Mouse (Mus musculus) embryonic facial prominence, embryonic 12.5 days (tissue): ENCODE results near the gene Kcnma1. TPM values are rescaled to one million over a fixed set of nuclear protein-coding genes. Genes with fewer than 3 reads are reported as not detected.

Experiments used
- ATAC-seq: fragments of 200-750 bp; cut with Nextera tagmentation; 2 replicates; pipeline ENCODE4 v1.8.0; 2017; ENCODE audit not compliant: insufficient number of reproducible peaks, insufficient read depth, low FRiP score, low TSS enrichment
- H3K27ac ChIP-seq: fragments of 300-500 bp; sonication (generic); 2 replicates; pipeline ENCODE4 v1.5.1; 2016; ENCODE audit warnings: mild to moderate bottlenecking
- H3K27me3 ChIP-seq: fragments of 300-500 bp; sonication (generic); 2 replicates; pipeline ENCODE4 v1.6.1; 2016; ENCODE audit warnings: mild to moderate bottlenecking, moderate library complexity
- H3K36me3 ChIP-seq: fragments of 300-500 bp; sonication (generic); 2 replicates; pipeline ENCODE4 v1.6.1; 2016; ENCODE audit warnings: mild to moderate bottlenecking
- H3K4me1 ChIP-seq: fragments of 300-500 bp; sonication (generic); 2 replicates; pipeline ENCODE4 v1.6.1; 2016
- H3K4me2 ChIP-seq: fragments of 300-500 bp; sonication (generic); replicated peaks from 2 replicates; pipeline ENCODE4 v1.6.1; 2016; ENCODE audit warnings: mild to moderate bottlenecking, moderate library complexity
- H3K4me3 ChIP-seq: fragments of 300-500 bp; sonication (generic); 2 replicates; pipeline ENCODE4 v1.5.1; 2016; ENCODE audit warnings: mild to moderate bottlenecking
- H3K9ac ChIP-seq: fragments of 300-500 bp; sonication (generic); 2 replicates; pipeline ENCODE4 v1.6.1; 2016; ENCODE audit warnings: mild to moderate bottlenecking, moderate library complexity
- H3K9me3 ChIP-seq: fragments of 300-500 bp; sonication (generic); 2 replicates; pipeline ENCODE4 v1.6.1; 2016; ENCODE audit warnings: mild to moderate bottlenecking, moderate library complexity
- WGBS: fragments of 180-500 bp; shearing (Covaris S2); methylation state at CpG from one replicate; pipeline ENCODE4 v1.1.7; 2016; 5-methylcytosine and 5-hydroxymethylcytosine counted together
- polyA plus RNA-seq: library from polyadenylated mRNA; unstranded; fragments of >200 nt; fragmentation: Nextera tagmentation; extraction: Ambion mirVana; gene quantifications from 2 replicates; pipeline ENCODE4 v1.2.1, GENCODE M21; 2016

Kcnma1 gene
- polyA plus RNA-seq, 1 experiment from 2014 or later = 2.2 TPM

DNA sequence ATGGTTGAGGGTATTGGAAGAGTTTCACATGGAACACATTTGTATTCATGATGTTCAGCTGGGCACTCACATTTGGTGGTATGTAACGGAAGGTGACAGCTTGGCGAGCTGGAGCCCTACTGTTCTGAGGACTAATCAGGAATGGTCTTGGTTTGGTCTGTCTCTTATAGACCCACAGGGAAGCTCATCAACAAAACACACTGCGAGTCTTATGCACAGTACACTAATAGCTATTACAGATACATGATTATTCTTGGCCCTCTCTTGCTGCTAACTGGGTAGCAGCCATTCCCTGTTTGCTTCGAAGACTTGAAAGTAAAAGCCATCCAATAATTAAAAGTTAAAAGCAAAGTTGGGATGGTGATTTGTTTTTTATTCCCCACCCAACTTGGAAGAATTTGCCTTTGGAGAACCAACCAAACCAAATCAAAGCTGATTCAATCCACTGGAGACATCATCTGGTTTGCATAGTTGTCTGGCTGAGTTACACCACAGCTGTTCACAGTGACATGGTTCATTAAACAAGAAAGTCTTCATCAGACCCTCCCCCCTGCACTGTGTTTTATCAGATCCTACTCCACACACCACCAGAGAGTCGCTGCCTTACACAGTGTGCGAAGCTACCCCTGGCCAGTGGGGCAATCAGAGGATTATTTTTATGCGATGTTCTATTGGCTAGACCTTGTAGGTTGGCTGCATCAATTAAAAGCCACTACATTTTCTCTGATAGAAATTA lies 299.7 kb downstream of the Kcnma1 start:
- Histone ChIP-seq H3K27me3 (no peaks in the 10 kb centered on the region), H3K4me2 (no peak overlapping the region), H3K4me1 (no peaks in the 10 kb centered on the region), H3K4me3 (no peak overlapping the region), H3K27ac (no peak overlapping the region), H3K9me3 (no peaks in the 10 kb centered on the region), H3K9ac (no peak overlapping the region), H3K36me3 (no peaks in the 10 kb centered on the region)
- peak; percentile 84; the same call in 1 of the 2 replicates for ATAC-seq
- 60% methylated on average over 7 of the region's 7 CpGs for WGBS

- Histone ChIP-seq H3K27ac (no peak overlapping the region), H3K27me3 (no peaks in the 10 kb centered on the region), H3K4me1 (no peaks in the 10 kb centered on the region), H3K4me3 (no peak overlapping the region), H3K9me3 (no peaks in the 10 kb centered on the region), H3K9ac (no peak overlapping the region), H3K4me2 (no peak overlapping the region), H3K36me3 (no peaks in the 10 kb centered on the region)
- 89% methylated on average over 5 of the region's 5 CpGs for WGBS
- no peak for ATAC-seq
Measured at GRCm38 (mm10) chr14:23712891-23713290, 301.4 kb downstream of the Kcnma1 start.

DNA sequence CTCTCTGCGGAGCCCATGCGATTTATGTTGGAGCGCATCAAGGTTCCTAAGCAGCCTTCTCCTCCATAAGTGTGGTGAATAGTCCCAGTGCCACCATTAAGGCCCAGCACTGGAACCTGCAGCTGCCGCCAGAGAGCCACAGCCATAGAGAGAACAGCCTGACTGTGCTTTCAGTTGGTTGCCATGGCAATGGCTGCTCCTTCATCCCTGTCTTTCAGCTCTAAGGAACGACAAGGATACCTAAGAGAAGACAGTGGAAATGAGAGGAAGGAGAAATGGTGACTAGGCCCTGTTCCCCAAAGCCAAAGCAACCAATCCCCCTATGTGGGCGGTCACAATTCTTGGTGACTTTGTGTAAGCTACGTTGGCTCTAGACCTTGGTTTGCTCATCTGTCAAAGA lies 303.3 kb downstream of the Kcnma1 start:
- Histone ChIP-seq H3K9me3 (no peaks in the 10 kb centered on the region), H3K4me1 (no peaks in the 10 kb centered on the region), H3K36me3 (no peaks in the 10 kb centered on the region), H3K9ac (no peak overlapping the region), H3K27ac (no peak overlapping the region), H3K4me3 (no peak overlapping the region), H3K4me2 (no peak overlapping the region), H3K27me3 (no peaks in the 10 kb centered on the region)
- 78% methylated on average over 7 of the region's 7 CpGs for WGBS
- no peak for ATAC-seq

GRCm38 (mm10) chr14:23706837-23707236 lies 307.5 kb downstream of the Kcnma1 start:
- Histone ChIP-seq H3K4me1 (no peaks in the 10 kb centered on the region), H3K27ac (no peak overlapping the region), H3K36me3 (no peaks in the 10 kb centered on the region), H3K4me2 (no peak overlapping the region), H3K27me3 (no peaks in the 10 kb centered on the region), H3K4me3 (no peak overlapping the region), H3K9ac (no peak overlapping the region), H3K9me3 (no peaks in the 10 kb centered on the region)
- 51% methylated on average over 10 of the region's 10 CpGs for WGBS
- no peak for ATAC-seq

GRCm38 (mm10) chr14:23705647-23706046 lies 308.6 kb downstream of the Kcnma1 start:
- H3K9me3 ChIP-seq = no peaks in the 10 kb centered on the region
- 58% methylated on average over 3 of the region's 3 CpGs for WGBS
- no peaks in the 10 kb centered on the region for H3K4me1 ChIP-seq
- H3K36me3 ChIP-seq = no peaks in the 10 kb centered on the region
- no peak for ATAC-seq
- H3K9ac ChIP-seq = no peak overlapping the region
- H3K27me3 ChIP-seq = no peaks in the 10 kb centered on the region
- H3K27ac ChIP-seq = no peak overlapping the region
- no peak overlapping the region for H3K4me3 ChIP-seq
- H3K4me2 ChIP-seq = no peak overlapping the region

DNA sequence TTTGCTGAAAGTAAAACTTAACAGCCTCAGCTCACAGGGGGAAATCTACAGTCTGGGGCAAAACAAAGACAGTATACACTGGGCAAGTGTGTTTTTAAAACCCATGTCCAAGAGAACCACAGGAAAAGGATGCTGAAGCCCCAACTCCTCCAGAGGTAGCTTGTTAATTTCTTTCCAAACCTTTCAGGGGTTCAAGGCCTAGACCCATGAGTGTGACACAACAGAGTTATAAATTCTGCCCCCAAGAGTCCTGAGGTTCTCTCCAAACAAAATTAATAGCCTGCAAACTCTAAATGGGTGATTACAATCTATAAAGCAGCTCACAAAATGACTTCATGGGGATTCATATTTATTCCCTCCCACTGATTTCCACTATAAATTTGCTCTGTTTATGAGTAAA lies 310.0 kb downstream of the Kcnma1 start:
- H3K27ac ChIP-seq = no peak overlapping the region
- no peak overlapping the region for H3K9ac ChIP-seq
- H3K36me3 ChIP-seq = no peaks in the 10 kb centered on the region
- H3K27me3 ChIP-seq = no peaks in the 10 kb centered on the region
- ATAC-seq = no peak
- H3K4me1 ChIP-seq = no peaks in the 10 kb centered on the region
- no peak overlapping the region for H3K4me2 ChIP-seq
- H3K4me3 ChIP-seq = no peak overlapping the region
- no peaks in the 10 kb centered on the region for H3K9me3 ChIP-seq

DNA sequence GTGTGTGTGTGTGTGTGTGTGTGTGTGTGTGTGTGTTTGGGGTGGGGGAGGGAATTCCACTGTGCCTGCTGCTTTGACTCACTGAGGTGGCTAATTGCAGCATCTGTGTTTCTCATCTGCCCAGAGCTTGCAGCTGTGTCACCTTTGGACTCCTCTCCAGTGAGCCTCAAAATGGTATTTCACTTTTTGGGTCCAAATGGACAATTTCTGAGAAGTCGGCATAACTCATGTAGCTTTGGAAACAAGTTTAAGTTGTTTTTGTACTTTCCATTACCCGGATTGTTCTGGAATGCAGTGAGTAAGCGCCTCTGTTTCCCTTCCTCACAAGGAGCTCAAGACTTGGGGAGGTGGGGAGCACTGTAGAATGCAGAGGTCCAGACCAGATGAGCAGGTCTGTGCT lies 317.9 kb downstream of the Kcnma1 start:
- Histone ChIP-seq H3K9me3 (no peaks in the 10 kb centered on the region), H3K27ac (no peak overlapping the region)

GRCm38 (mm10) chr14:23689681-23690080 lies 324.6 kb downstream of the Kcnma1 start:
- no peak overlapping the region for H3K27ac ChIP-seq
- no peak for ATAC-seq
- H3K4me1 ChIP-seq = peaks cover 8% of the 10 kb centered on the region
- no peaks in the 10 kb centered on the region for H3K9me3 ChIP-seq
- no peaks in the 10 kb centered on the region for H3K27me3 ChIP-seq
- H3K9ac ChIP-seq = no peak overlapping the region
- WGBS = 41% methylated on average over 5 of the region's 5 CpGs
- no peaks in the 10 kb centered on the region for H3K36me3 ChIP-seq
- H3K4me2 ChIP-seq = no peak overlapping the region
- no peak overlapping the region for H3K4me3 ChIP-seq

More for the DNA sequence above, 317.9 kb downstream of the Kcnma1 start:
- Histone ChIP-seq H3K27me3 (no peaks in the 10 kb centered on the region), H3K4me1 (no peaks in the 10 kb centered on the region), H3K4me2 (no peak overlapping the region), H3K36me3 (no peaks in the 10 kb centered on the region), H3K4me3 (no peak overlapping the region), H3K9ac (no peak overlapping the region)
- WGBS = 82% methylated on average over 3 of the region's 3 CpGs
- no peak for ATAC-seq

- 69% methylated on average over 3 of the region's 3 CpGs for WGBS
- H3K9me3 ChIP-seq = no peaks in the 10 kb centered on the region
- no peak for ATAC-seq
- no peaks in the 10 kb centered on the region for H3K36me3 ChIP-seq
- H3K27ac ChIP-seq = no peak overlapping the region
- H3K4me1 ChIP-seq = peaks cover 8% of the 10 kb centered on the region
- H3K9ac ChIP-seq = no peak overlapping the region
- no peak overlapping the region for H3K4me2 ChIP-seq
- H3K4me3 ChIP-seq = no peak overlapping the region
- H3K27me3 ChIP-seq = no peaks in the 10 kb centered on the region
Measured at GRCm38 (mm10) chr14:23688513-23688912, 325.8 kb downstream of the Kcnma1 start.

- Histone ChIP-seq H3K9me3 (no peaks in the 10 kb centered on the region), H3K27me3 (no peaks in the 10 kb centered on the region), H3K27ac (no peak overlapping the region), H3K4me2 (no peak overlapping the region), H3K4me3 (no peak overlapping the region), H3K4me1 (peaks cover 5% of the 10 kb centered on the region), H3K9ac (no peak overlapping the region), H3K36me3 (no peaks in the 10 kb centered on the region)
- no peak for ATAC-seq
- 49% methylated on average over 3 of the region's 3 CpGs for WGBS
Measured at GRCm38 (mm10) chr14:23684463-23685066, 329.7 kb downstream of the Kcnma1 start.

DNA sequence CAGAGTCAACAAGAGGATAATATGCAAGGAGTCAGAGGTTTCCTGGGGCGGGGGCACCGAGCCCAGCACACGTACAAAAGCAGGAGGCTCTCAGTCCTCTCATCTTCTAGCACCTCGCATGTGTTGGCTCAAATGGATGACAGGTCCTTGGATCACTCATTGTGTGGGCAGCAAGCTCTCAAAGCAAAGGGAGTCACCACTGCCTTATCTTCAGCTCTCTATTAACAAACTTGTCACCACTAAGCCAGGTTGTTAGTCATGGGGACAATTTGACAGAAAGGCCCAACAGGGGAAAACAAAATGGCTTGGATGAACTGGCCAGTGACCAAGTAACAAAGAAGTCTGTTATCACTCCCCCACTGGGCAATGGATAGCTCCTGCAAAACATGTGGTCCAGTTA lies 331.5 kb downstream of the Kcnma1 start:
- no peaks in the 10 kb centered on the region for H3K4me1 ChIP-seq
- H3K36me3 ChIP-seq = no peaks in the 10 kb centered on the region
- H3K27me3 ChIP-seq = no peaks in the 10 kb centered on the region
- WGBS = 81% methylated on average over 4 of the region's 4 CpGs
- no peak overlapping the region for H3K4me3 ChIP-seq
- H3K9ac ChIP-seq = no peak overlapping the region
- no peak overlapping the region for H3K27ac ChIP-seq
- no peak overlapping the region for H3K4me2 ChIP-seq
- ATAC-seq = no peak
- no peaks in the 10 kb centered on the region for H3K9me3 ChIP-seq

- no peaks in the 10 kb centered on the region for H3K9me3 ChIP-seq
- 61% methylated on average over 2 of the region's 2 CpGs for WGBS
- H3K4me3 ChIP-seq = no peak overlapping the region
Measured at GRCm38 (mm10) chr14:23679378-23679777, 334.9 kb downstream of the Kcnma1 start.

More at GRCm38 (mm10) chr14:23679378-23679777, 334.9 kb downstream of the Kcnma1 start:
- no peak overlapping the region for H3K4me2 ChIP-seq
- no peaks in the 10 kb centered on the region for H3K4me1 ChIP-seq
- H3K9ac ChIP-seq = no peak overlapping the region
- no peaks in the 10 kb centered on the region for H3K27me3 ChIP-seq
- no peak overlapping the region for H3K27ac ChIP-seq
- H3K36me3 ChIP-seq = no peaks in the 10 kb centered on the region
- no peak for ATAC-seq
